Mouse (Mus musculus) kidney, adult 9 months (tissue): ENCODE measurements around the gene Gcc2.
A peak's percentile ranks its signal among the peaks of the same experiment; 100 is the strongest.
"Not testable (repeated sequence)": the region's sequence is repeated elsewhere in the genome, so short reads cannot be mapped to it uniquely, and the experiment has no call there.

Source experiments
- DNase-seq: peaks from one replicate; pipeline ENCODE4 v3.0.0; 2022

The Gcc2 gene

DNA sequence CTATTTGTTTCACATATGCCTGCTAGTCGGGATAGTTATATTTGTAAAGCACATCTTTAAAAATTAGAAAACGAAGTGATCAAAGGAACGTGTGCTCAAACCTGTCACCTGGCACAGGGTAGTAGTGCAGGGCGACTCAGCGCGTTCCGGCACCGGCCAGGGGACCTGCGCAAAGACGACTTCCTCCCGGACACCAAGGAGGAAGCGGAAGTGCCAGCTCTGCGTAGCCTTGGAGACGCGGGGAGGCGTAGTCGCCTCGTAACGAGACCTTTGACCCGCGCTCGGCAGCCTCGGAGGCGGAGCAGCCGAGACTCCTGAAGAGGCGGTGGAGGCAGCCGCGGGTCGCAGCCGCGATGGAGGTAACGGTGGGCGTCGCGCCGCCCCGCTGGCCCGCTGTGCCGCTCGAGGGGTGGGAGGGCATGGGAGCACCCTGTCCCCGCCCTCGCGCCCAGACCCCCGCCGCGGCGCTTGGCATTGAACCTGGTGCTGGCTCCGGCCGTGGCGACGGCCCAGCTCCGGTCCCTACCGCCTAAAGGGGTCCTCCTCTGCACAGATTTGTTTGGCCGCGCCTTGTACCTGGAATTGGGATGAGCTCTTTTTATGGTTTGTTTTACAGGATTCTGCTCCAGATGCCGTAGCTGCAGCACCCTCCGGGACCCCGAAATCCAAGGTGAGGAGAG is at the start of gene Gcc2:
Gene Gcc2, plus strand, starts transcription at position 285 of the 680 bp plus-strand sequence.
- peak; percentile 95 for DNase-seq

DNA sequence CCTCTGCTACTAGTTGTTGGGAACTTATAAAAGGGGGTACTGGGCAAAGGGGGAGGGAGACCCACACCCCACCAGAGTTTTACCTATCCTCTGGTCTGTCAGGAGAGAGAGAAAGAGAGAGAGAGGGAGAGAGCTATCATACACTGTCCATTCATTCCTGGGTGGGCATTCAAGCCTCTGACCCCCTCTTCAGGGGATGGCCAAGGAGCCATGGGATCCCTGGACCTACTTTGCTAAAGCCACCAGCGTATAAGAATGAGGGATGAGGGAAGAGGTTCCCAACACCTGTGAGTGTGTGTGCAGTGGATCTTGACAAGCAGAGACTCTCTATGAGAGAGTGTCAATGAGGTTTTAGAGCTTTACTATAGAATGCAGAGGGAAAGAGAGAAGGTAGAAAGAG is 49.3 kb upstream of the Gcc2 start:
- DNase-seq = no peak

DNA sequence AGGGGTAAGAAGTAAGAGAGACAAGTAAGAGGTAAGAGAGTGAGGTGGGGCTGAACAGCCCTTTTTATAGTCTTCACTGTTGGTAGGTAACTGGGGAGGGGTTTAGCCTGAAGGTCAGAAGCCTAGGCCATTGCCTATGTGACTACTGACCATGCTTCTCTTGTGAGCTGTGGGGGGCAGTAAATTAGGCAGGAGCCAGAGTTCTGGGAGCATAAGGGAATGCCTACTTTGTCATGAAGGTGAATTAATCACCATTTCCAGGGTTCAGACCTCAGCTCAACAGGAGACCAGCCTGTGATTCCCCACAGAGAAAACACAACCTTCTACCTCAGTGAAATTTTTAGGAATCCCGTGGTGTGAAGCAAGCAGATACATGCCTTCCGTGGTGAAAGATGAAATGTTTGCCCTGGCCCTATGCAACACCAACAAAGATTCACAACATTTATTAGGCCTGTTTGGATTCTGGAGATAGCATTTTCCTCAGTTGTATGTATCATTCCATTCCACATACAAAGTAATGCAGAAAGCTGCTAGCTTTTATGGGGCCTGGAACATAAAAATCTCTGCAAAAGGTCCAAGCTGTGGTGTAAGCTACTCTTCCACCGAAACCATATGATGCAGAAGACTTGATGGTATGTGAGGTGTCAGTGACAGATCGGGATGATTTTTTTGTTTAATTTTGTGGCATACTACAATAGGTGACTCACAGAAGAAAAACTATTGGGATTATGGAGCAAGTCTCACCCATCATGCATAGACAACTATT is 48.5 kb upstream of the Gcc2 start:
- no peak for DNase-seq

DNA sequence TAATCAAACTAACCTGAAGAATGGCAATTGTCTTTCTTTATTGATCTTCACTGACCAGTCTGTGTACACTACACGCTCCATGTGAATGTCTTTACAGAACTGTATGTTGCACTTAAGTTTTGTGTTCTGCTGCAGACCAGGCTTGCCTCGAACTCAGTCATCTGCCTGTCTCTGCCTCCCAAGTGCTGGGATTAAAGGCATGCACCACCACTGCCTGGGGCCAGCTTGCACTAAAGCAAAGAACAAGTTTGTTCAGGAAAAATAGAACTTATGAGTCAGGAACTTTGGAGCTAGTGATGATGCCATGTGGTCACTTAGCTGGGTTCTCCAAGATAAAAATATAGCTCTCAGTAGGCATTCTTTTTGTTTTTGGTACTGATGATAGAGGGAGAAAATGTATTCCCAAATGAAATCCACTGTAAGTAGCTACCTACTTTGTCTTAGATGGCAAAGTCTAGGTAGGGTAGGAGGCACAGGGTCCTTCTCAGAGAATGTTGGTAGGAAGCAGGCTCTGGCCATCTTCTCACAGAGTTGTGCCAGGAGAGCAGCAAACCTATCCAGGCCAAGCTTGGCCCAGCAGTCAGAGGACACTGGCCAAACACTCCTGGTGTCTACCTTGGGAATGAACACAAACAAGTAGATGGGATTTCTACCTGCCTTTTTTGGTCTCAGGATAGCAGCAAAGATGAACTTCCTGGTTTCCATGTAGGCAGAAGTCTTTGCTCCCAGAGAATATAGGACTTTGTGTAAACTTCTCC is 45.4 kb upstream of the Gcc2 start:
- DNase-seq = no peak

DNA sequence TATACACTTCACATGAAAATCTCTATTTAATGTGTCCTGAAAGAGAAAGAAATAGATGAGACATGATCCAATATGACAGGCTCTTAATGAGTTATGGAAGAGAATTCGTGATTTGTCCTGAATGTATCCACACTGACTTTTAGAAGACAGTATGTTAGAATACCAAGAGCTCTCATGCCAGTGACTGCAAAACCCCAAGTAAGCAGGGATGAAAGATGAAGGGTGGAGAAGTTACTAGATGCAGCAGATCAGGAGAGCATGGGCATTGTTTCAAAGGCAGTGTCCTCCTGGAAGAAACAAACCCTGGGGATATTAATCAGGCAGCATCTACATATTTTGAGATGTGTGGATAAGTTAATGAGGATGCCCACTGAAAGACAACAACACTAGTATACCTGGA is 44.8 kb upstream of the Gcc2 start:
- no peak for DNase-seq

DNA sequence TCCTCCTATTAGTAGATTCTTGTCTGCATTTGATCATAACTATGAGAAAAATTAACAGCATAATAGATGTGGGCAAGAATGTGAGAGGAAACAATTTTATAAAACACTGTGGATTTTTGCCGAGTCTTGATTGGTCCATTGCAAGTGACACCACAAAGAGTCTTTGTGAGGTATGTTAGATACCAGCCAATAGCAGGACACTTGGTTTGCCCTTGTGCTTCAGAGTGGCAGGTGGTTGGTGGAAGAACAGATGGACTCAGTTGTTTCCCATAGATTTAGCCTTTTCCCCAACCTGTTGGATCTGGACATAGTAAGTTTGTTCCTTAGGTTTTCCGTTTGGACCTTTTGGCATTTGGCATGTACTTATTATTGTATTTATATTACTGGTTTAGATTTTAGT is 44.1 kb upstream of the Gcc2 start:
- DNase-seq = no peak

DNA sequence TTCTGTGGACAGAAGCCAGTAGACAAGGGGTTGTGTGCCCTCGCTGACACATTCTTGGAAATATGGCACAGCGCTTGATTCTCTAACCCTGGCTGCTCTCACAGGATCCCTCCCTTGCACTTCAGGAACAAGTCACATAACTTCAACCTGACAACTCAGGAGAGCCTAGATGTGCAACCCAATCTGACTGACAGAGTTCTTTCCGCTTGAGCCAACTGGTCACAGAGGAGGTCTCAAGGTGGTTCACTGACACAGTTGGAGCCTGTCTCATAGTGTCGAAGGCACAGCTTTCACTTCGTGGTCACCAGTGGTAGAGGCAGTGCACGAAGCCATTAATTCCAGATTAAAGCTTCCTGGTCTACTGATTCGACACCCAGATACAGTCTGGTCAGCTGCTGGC is 43.1 kb upstream of the Gcc2 start:
- no peak for DNase-seq

DNA sequence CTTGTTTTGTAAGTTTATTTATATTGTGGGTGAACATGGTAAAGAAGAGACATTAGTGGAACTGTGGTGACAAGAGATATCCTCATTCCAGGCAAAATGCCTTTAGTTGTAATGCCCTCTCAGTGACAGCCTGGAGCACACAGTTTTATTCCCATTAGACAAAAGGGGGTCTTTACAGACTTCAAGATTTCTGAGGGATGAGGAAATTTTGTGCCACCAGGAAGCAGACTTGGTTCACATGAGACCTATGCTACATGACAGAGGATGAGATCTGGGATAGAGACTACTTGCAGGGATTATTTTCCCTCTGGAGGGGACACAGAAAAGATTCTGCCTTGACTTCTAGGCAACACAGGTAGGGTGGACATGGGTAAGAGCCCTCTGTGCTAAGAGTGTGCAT is 40.8 kb upstream of the Gcc2 start:
- no peak for DNase-seq

DNA sequence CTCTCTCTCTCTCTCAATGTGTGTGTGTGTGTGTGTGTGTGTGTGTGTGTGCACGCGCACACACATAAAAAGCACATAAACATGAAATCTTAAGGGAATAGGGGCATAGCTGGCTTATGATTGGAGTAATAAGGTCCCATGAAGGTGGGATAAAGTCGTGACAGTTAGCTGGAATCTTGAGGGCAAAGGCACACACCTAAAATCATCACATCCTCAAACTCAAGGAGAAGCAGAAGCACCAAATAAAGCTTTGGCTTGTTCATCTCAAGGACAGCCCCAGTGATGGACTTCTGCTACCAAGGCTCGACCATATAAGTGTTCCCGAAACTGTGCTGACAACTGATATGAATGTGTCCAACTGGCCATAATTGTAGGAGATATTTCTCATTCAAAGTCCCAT is 40.4 kb upstream of the Gcc2 start:
- no peak for DNase-seq

DNA sequence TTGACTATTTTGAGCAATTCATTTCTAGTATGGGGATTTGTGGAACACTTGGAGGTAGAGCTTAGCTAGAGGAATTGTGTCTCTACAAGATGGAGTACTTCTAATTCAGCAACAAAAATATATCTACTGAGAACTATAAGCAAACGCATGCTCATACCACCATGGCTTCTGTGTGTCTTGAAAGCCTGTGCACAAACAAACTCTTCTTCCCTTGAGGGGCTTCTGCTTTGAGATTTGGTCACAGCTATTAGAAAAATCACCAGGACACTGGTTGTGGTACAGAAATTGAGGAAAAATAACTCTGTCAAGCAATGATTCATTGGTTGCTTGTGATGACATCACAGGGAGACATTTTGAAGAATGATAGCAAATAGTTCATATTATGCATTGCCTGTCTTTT is 39.9 kb upstream of the Gcc2 start:
- DNase-seq = no peak

DNA sequence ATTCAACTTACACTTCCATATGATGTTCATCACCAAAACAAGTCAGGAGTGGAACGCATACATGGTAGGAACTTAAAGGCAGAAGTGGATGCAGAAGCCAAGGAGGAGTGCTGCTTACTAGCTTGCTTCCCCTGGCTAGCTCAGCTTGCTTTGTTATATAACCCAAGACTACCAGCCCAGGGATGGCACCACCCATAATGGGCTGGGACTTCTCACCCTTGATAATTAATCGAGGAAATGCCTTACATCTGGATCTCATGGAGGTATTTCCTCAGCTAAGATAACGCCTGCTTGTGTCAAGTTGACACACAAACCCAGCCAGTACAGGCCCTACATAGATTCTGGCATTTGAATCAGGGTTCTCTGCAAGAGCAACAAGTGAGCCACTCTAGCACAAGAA is 37.9 kb upstream of the Gcc2 start:
- no peak for DNase-seq

DNA sequence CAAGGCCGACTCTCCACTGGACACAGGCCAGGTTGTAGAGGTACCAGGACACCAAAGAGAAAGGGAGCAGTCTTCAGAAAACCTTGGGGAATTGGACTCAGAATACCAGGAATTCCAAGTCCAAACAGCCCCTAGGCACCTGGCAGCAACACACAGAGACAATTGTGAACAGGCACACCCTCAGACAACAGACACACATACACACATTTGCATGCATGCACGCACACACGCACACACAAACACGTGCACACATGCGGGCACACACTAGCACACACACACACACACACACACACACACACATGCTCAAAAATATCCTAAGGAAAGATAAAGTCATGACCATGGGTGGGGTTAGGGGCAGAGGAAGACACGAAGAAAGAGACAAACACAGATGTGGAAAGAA is 34.6 kb upstream of the Gcc2 start:
- DNase-seq = no peak

DNA sequence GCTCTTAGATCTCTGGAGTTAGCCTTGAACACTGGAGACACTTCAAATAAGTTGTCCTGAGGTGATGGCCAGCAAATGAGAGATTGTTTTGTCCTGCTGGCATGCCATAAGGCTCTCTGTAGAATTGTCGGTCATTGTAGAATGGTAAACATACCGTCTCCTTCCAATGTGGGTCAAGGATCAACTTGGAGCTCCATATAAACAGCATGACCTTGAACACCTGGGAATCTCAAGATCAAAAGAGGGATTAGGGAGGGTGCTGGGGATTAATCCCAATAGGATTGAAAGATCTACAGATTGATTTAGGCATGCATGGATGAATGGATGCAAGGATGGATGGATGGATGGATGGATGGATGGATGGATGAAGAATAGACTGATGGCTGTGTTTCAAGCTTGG is 33.7 kb upstream of the Gcc2 start:
- DNase-seq = not testable (repeated sequence)

DNA sequence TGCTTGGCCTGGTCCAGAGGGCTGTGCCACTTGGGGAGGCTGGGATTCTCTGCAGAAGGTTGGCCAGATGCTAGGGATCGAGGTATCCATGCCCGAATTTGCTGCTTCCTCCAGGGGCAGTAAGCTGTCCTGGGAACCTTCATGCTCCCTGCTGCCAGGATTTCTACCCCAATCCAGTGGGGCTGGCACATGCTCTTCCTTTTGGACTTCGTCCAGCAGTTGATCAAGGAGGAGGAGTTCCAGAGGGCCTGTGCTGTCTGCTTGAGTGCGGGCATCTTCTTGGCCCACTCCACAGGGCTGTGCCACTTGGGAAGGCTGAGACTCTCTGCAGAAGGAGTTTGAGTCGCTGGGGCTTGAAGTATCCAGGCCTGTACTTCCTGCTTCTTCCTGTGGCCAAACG is 32.1 kb upstream of the Gcc2 start:
- DNase-seq = not testable (repeated sequence)

DNA sequence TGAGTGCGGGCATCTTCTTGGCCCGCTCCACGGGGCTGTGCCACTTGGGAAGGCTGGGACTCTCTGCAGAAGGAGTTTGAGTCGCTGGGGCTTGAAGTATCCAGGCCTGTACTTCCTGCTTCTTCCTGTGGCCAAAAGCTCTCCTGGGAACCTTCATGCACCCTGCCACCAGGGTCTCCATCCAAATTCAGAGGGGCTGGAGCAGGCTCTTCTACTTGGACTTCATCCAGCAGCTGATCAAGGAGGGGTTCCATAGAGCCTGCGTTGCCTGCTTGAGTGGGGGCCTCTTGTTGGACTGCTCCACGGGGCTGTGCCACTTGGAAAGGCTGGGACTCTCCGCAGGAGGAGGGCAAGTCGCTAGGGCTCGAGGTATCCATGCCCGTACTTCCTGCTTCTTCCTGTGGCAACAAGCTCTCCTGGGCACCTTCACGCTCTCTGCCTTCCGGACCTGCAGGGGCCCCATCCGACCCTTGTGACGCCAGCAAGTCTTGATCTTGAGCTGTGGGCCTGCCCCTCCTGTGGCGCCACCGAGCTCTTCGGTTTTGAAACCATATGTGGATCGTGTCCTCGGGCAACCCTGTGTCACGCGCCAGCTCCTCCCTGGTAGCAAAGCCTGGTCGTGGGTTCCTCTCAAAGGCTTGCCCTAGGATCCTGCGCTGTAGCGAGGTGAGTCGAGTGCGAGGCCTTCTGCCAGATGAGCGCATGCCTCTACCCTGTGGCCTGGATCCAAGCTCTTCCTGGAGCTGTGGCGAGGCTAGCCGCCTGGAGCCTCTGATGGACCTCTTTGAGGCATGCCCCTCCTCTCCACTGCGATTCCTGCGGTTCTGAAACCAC is 31.1 kb upstream of the Gcc2 start:
- not testable (repeated sequence) for DNase-seq

DNA sequence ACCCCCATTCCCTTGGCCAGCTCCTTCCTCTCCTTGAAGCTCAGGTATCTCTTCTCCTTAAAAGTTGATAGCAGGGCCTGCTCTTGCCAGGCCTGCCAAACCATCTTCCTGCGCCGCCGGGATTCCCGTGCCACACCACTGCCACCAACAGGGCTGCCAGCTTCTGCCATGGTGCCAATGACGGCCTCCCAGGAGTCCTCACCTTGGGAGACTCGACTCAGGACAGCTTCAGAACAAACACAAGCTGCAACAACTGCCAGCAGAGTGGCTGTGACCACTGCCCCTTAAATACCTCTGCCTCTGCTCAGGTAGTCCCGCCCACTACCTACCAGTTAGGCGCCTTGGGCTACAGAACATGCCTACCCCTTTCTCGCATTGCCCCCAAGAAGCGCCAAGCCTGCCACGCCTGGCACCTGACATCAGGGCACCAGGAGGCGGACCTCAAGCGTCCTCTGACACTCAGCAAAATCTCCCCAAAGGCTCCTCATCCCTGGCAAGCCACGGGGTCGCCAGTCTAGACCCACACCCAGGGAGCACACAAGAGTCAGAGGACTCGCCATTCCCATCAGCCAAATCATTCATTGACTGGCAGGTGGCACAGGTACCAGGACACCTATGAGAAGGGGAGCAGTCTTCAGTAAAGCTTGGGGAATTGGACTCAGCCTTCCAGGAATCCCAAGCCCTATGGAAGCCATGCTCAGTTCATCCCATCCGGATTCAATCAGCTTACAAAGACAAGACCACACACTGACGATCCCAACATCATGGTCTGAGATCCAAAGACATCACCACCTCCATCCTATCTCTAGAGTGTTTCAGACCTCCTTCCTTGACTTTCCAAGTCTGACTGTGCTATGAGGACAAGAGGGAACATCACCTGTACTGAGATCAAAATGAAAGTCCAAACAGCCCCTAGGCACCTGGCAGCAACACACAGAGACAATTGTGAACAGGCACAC is 30.2 kb upstream of the Gcc2 start, which contains the start of gene AW822073:
Gene AW822073, minus strand, starts transcription at position 104 of the 959 bp plus-strand sequence.
- DNase-seq = not testable (repeated sequence)

DNA sequence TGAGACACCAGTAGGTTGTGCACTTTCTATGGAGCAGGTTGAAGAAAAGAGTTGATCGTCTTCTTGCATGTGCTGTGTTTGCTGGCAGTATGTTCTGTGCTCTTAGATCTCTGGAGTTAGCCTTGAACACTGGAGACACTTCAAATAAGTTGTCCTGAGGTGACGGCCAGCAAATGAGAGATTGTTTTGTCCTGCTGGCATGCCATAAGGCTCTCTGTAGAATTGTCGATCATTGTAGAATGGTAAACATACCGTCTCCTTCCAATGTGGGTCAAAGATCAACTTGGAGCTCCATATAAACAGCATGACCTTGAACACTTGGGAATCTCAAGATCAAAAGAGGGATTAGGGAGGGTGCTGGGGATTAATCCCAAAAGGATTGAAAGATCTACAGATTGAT is 28.9 kb upstream of the Gcc2 start:
- not testable (repeated sequence) for DNase-seq

DNA sequence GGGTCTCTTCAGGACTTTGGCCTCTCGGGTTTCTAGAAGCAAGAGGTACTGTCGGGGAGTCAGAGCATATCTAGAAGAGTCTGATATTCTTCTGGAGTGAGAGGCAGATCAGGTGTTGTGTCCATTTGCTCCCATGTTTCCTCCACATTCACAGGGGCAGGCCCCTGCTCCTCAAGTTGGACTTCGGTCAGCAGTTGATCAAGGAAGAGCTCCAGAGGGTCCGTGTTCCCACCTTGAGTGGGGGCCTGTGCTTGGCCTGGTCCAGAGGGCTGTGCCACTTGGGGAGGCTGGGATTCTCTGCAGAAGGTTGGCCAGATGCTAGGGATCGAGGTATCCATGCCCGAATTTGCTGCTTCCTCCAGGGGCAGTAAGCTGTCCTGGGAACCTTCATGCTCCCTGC is 27.5 kb upstream of the Gcc2 start:
- not testable (repeated sequence) for DNase-seq

DNA sequence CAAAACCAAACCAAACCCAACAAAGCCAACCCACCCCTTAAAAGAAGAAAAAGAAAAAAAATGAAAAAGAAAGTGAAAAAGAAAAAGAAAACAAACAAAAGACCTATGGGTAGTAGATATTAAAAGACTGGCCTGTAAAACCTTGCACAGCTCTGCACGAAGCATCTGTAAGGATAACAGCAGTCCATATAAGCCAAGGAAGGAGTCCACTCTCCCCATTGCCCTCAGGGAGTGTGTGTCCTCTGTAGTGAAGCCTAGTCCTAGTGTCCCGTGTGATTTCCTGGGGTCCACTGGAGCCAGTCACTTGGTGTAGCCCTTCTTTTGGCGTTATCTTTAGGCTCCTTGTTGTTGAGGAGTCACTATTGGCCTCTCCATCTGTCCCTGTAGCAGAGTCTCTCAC is 25.3 kb upstream of the Gcc2 start:
- not testable (repeated sequence) for DNase-seq

DNA sequence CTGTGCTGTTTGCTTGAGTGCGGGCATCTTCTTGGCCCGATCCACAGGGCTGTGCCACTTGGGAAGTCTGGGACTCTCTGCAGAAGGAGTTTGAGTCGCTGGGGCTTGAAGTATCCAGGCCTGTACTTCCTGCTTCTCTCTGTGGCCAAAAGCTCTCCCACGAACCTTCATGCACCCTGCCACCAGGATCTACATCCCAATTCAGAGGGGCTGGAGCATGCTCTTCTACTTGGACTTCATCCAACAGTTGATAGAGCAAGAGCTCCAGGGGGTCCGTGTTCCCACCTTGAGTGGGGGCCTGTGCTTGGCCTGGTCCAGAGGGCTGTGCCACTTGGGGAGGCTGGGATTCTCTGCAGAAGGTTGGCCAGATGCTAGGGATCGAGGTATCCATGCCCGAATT is 24.2 kb upstream of the Gcc2 start:
- DNase-seq = not testable (repeated sequence)

DNA sequence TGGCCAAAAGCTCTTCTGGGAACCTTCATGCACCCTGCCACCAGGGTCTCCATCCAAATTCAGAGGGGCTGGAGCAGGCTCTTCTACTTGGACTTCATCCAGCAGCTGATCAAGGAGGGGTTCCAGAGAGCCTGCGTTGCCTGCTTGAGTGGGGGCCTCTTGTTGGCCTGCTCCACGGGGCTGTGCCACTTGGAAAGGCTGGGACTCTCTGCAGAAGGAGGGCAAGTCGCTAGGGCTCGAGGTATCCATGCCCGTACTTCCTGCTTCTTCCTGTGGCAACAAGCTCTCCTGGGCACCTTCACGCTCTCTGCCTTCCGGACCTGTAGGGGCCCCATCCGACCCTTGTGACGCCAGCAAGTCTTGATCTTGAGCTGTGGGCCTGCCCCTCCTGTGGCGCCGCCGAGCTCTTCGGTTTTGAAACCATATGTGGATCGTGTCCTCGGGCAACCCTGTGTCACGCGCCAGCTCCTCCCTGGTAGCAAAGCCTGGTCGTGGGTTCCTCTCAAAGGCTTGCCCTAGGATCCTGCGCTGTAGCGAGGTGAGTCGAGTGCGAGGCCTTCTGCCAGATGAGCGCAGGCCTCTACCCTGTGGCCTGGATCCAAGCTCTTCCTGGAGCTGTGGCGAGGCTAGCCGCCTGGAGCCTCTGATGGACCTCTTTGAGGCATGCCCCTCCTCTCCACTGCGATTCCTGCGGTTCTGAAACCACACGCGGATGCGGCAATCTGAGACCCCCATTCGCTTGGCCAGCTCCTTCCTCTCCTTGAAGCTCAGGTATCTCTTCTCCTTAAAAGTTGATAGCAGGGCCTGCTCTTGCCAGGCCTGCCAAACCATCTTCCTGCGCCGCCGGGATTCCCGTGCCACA is 23.3 kb upstream of the Gcc2 start:
- peak; percentile 56 for DNase-seq
